Mouse (Mus musculus) v-Abl transformed pro-B cells (cell line): Measurements from ENCODE around the gene Zan.
"Not testable (repeated sequence)": the region's sequence is repeated elsewhere in the genome, so short reads cannot be mapped to it uniquely, and the experiment has no call there.

ENCODE experiments used
- in situ Hi-C, 2 experiments: fragments of 400-800 bp; cut with MboI; formaldehyde crosslinking; loops; one replicate each; pipeline ENCODE4 v1.15.1; 2025; ENCODE audit not compliant: unreplicated experiment in 2 of 2

Zan gene

DNA sequence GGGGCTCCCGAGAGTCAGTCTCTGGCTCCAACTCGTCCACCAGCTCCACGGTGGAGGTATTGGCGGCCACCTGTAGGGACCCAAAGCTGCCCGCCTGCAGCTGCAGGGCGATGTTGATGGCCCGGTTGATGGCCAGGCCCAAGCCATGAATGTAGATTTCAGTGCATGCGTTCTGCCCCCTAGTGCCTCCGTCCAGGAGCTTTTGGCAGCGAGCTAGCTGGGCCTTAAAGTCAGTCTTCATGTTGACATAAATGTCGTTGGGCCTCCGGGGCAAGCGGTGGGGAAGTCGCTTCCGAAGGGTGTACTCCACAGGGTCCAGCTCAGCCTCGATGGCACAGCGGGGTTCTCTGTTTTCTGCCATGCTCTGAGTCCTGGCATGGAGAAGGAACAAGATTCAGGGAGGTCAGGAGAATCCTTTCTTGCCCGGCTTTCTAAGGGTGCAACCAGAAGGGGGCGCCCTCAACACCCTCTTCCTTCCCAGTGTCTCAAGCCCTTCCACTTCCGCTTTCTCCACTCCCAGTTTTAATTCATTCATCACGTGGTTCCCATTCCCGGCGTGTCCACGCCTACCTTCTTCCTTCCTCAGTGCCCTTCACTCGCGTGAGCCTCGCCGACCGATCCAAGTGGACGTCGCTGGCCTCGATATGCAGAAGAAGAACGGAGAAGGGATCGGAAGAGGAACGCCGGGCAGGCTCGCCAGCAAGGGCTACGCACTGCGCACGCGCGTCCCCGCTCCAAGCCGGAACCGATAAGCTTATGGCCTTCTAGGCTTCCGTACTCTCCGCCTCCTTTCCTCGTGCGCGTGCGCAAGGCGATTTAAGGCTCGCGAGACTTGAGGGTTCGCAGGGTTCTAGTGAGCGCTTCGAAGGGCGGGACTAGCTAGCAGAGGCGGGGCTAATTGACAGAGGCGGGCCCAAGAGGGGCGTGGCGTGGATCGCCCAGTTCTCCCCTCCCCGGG lies 25.1 kb upstream of the Zan start, which contains the start of gene Pop7:
Gene Pop7 (minus strand): TSS at position 810 of the 958 bp plus-strand sequence.
- in situ Hi-C loops = loop anchor here (5.0 to 10.0 kb wide), 4 partner anchors 153 to 260 kb away; partner anchors contain the start of gene Slc12a9 (in 2 of the 2)

DNA sequence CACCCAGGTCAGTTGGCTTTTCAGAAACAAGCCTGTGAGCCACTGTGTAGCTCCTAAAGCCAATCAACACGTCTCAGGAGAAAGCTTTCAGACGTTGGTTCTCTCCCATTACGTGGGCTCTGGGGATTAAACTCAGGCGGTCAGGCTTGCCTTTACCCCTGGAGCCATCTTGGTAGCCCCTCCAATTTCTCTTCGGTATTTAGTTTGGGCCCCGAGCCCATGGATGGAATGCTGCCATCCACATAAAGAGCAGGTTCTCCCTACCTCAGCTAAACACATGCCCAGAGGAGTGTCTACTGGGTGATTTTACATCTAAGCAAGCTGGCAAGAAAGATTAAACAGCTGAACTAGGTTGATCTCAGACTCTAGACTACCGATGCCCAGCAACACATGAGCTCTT lies 23.3 kb upstream of the Zan start:
- in situ Hi-C loops = loop anchor here (5.0 to 10.0 kb wide), 4 partner anchors 155 to 262 kb away; partner anchors contain the start of gene Slc12a9 (in 2 of the 2)

DNA sequence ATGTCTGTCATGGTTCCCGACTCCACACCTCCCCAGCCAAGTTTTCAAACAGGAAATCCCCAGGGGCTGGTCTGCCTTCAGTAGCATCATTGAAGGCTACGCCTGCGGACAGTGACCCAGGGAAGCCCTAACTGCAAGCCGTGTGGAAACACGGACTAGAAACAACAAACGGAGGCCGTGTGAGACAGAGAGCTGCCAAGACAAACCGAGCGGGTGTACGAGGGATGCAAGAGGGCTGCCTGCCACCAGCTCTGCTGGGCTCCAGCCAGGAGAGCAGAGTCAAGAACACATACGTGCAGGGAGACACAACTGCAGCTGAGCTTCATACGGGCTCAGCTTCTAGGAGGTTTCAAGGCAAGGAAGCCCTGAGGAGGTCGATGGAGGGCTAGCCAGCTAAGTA lies 17.0 kb upstream of the Zan start:
- in situ Hi-C loops = loop anchor here (25.0 kb wide), 2 partner anchors 643 to 1143 kb away; no protein-coding TSS in a partner anchor

DNA sequence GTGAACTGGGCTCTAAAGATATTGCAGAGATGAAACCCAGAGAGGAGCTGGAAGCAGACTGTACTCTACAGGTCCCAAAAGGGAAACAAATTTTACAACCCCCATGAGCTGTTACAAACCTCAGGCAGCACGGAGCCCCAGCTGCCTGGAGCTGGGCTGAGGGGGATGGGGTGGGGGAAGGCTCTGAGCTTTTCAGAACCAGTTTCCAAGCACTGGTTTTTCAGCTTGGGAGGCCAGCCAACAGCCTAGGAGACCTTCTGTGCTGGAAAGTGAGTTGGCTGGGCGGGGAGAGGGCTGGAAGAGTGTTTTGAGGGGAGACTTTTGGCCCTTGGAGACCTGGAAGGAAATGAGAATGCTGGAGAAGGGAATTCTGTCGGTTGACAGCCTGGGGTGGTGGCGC lies 14.7 kb upstream of the Zan start:
- in situ Hi-C loops = loop anchor here (25.0 kb wide), 2 partner anchors 646 to 1146 kb away; no protein-coding TSS in a partner anchor

DNA sequence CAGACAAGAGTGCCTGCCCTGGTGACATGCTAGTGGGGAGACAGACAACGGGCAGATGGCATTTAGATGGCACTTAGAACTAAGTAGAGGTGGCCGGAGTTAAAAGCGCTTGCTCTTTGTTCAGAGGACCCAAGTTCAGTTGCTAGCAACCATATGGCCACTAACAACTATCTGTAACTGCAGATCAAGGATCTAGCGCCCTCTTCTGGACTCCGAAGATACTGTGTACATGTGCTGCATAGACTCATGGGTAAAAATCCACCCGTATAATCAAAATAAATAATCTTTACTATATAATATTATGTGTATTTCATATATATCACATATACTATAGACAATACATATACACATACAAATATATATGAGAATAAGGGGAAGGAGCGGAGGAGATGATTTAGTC lies 10.8 kb upstream of the Zan start:
- in situ Hi-C loops = loop anchor here (10.0 to 25.0 kb wide), 5 partner anchors 277 to 1150 kb away; no protein-coding TSS in a partner anchor

DNA sequence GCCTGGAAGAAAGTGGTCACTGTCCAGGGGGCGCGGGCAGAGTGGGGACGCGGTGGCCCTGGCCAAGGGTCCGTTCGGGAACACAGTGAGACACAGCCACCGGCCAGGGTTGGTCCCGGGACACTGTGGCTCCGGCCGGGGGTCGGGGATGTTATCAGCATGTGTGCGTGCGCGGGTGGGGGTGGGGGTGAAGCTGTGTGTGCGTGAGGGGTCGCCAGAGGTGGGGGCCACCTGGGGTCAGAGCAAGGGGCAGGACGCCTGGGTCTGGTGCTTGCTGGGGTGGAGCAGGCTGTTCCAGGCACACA lies 8.9 kb upstream of the Zan start:
- in situ Hi-C loops = loop anchor here (10.0 to 25.0 kb wide), 5 partner anchors 279 to 1151 kb away; no protein-coding TSS in a partner anchor

GRCm38 (mm10) chr5:137485071-137485850 lies 8.4 kb upstream of the Zan start:
- in situ Hi-C loops = loop anchor here (10.0 to 25.0 kb wide), 5 partner anchors 280 to 1152 kb away; no protein-coding TSS in a partner anchor

- in situ Hi-C loops = loop anchor here (5.0 to 25.0 kb wide), 6 partner anchors 283 to 1155 kb away; no protein-coding TSS in a partner anchor
These were observed 5.0 kb upstream of the Zan start for GRCm38 (mm10) chr5:137481897-137482296.

DNA sequence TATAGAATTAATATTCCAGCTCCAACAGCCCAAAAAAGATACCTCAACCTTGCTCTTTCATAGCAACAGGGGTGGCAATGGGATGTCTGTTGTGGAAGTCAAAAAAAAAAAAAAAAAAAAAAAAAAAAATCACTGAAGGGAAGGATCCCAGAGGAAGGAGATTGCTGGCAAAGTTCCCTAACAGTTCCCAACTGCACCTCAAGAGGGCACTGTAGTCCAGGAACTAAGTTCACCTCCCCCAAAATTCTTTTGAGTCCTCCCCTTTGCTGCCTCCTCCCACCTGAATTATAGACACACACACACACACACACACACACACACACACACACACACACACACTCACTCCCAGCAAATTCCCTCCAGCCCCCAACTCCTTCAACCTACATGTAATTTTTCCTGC lies 4.3 kb upstream of the Zan start:
- in situ Hi-C loops = loop anchor here (5.0 to 25.0 kb wide), 6 partner anchors 284 to 1156 kb away; no protein-coding TSS in a partner anchor

- in situ Hi-C loops = loop anchor here in 1 of 2 experiments (10.0 kb wide), 1 partner anchor 500 kb away; no protein-coding TSS in a partner anchor
These were observed 2.5 kb downstream of the Zan start for GRCm38 (mm10) chr5:137474351-137474750.

DNA sequence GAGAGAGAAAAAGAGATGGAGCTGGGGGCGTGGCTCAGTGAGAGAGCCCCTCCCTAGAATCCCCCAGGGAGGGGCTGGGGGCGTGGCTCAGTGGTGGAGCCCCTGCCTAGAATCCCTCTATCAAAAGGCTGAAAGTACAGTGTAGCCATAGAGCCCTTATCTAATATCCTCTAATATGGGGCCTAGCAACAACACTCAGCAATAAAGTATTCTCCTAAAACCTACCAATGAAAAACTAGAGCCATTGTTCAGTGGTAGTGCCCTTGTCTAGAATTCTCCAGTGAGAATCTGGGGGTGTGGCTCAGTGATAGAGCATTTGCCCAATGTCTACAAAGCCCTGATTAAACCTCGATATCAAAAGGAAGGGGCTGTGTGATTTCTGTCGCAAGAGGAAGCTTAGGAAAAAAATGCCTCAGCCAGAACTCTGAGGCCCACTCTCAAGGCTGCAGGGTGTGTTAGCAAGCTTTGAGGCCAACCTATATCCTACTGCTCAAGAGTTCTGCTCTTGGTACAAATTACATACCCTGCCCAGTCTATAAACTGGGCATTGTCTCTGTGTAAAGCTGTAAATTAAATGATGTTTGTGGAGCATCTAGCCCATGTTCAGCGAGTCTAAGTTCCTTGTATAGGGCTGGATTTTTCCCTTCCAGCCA lies 4.5 kb downstream of the Zan start:
- in situ Hi-C loops = loop anchor here in 1 of 2 experiments (10.0 kb wide), 1 partner anchor 502 kb away; no protein-coding TSS in a partner anchor

GRCm38 (mm10) chr5:137466946-137467345 lies 9.9 kb downstream of the Zan start:
- in situ Hi-C loops = no loop called here

DNA sequence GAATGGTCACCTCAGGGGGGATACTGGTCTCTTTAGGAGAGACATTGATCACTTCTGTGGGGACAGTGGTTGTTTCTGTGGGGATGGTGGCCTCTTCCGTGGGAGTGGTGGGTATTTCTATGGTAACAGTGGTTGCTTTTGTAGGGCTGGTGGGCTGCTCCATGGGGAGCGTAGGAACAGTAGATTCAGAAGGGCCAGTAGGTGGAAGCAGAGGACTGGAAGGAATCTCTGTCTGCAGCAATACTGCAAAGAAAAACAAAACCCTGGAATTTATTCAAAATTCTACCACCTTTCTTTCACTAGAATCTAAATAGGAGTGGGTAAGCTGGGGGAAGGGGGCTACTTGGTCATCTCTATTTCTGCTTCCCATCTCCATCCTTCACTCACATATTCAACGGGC lies 11.8 kb downstream of the Zan start:
- in situ Hi-C loops = no loop called here

- in situ Hi-C loops = no loop called here
These were observed 20.8 kb downstream of the Zan start for GRCm38 (mm10) chr5:137455866-137456591.

- in situ Hi-C loops = no loop called here
These were observed 21.7 kb downstream of the Zan start for GRCm38 (mm10) chr5:137455206-137455605.

DNA sequence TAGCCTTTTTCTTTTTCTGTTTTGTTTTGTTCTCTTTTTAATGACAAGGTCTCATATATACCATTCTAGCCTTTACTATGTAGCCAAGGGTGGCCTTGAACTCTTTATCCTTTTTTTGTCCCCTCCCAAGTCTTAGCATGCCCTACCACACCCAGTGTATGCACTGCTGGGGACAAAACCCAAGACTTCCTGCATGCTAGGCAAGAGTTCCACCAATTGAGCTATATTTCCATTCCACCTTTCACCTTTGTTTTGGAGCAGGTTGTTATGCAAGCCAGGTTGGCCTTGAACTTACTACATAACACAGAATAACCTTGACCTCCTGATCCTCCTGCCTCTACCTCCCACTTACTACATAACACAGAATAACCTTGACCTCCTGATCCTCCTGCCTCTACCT lies 31.3 kb downstream of the Zan start:
- in situ Hi-C loops = no loop called here

GRCm38 (mm10) chr5:137440216-137440855 lies 36.5 kb downstream of the Zan start:
- in situ Hi-C loops = no loop called here

DNA sequence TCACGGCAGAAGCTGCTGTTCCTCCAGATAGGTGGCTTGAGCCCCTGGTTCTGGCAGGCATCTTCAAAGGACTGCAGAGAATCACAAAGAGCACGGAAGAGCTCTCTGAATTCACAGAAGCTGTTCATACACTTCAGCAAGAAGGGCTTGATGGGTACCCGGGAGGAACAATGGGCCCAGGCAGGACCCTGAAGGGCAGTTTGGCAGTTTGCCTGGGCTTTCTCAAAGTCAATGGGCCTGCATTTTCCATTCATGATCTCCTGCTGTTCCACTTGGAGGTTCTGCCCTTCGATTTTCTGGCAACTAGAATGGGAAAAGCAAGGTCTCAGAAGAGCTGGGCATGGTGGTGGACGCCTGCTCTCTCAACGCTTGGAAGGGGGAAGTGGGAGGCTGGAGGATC lies 43.0 kb downstream of the Zan start:
- in situ Hi-C loops = no loop called here

DNA sequence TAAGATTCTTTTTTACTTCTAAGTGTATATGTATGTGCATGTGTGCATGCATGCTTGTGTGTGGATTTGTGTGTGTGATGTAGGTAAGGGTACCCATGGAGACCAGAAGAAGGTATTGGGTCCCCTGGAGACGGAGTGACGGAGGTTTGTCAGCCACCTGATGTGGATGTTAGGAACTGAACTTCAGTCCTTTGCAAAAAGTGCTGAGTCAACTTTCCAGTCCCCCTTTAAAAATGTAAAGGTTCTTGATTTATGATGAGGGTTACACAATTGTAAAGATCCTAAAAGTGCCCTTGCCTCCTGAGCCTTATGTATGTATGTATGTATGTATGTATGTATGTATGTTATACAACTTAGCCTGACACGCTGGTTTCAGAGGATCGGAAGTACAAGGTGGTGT lies 46.5 kb downstream of the Zan start:
- in situ Hi-C loops = not testable (repeated sequence)
